Mouse (Mus musculus): ENCODE measurements around the gene Ppid. TPM values are rescaled to one million over a fixed set of nuclear protein-coding genes. Genes with fewer than 3 reads are reported as not detected.
"Not testable (repeated sequence)": the region's sequence is repeated elsewhere in the genome, so short reads cannot be mapped to it uniquely, and the experiment has no call there.

Ppid gene
- polyA plus RNA-seq, 1 experiment = 297 TPM

GRCm38 (mm10) chr3:79569351-79569681 lies 21.8 kb upstream of the Ppid start:
- Histone ChIP-seq H3K27ac (ENCODE audit: insufficient read depth, low read length) (no peak overlapping the region), H3K9me3 (replicated peaks; ENCODE audit: control insufficient read depth, insufficient read depth, low read length, poor library complexity, severe bottlenecking) (no peaks in the 10 kb centered on the region), H3K4me1 (ENCODE audit: control insufficient read depth, insufficient read depth, low read length) (no peaks in the 10 kb centered on the region), H3K36me3 (ENCODE audit: control insufficient read depth, insufficient read depth, low read length, poor library complexity, severe bottlenecking) (no peaks in the 10 kb centered on the region), H3K4me3 (ENCODE audit: low read depth, low read length) (no peak overlapping the region), H3K27me3 (ENCODE audit: control insufficient read depth, insufficient read depth, low read length, poor library complexity, severe bottlenecking) (no peaks in the 10 kb centered on the region), H3K9ac (ENCODE audit: low read depth, poor library complexity, severe bottlenecking) (no peak overlapping the region)
- no peak for TF ChIP-seq POLR2A (IDR thresholded peaks at IDR 0.05; ENCODE audit: insufficient read depth, low read length)
- no peak for TF ChIP-seq CTCF (IDR thresholded peaks at IDR 0.05; ENCODE audit: low read depth, low read length)
- no peak for TF ChIP-seq EP300 (IDR thresholded peaks at IDR 0.05; ENCODE audit: insufficient read depth, low read depth, low read length)

- H3K27me3 ChIP-seq (ENCODE audit: control insufficient read depth, insufficient read depth, low read length, poor library complexity, severe bottlenecking) = no peaks in the 10 kb centered on the region
- no peaks in the 10 kb centered on the region for H3K9me3 ChIP-seq (replicated peaks; ENCODE audit: control insufficient read depth, insufficient read depth, low read length, poor library complexity, severe bottlenecking)
- TF ChIP-seq POLR2A (IDR thresholded peaks at IDR 0.05; ENCODE audit: insufficient read depth, low read length) (no peak), CTCF (IDR thresholded peaks at IDR 0.05; ENCODE audit: low read depth, low read length) (no peak), EP300 (IDR thresholded peaks at IDR 0.05; ENCODE audit: insufficient read depth, low read depth, low read length) (no peak)
- H3K27ac ChIP-seq (ENCODE audit: insufficient read depth, low read length) = no peak overlapping the region
- H3K4me1 ChIP-seq (ENCODE audit: control insufficient read depth, insufficient read depth, low read length) = no peaks in the 10 kb centered on the region
- H3K4me3 ChIP-seq (ENCODE audit: low read depth, low read length) = no peak overlapping the region
- no peaks in the 10 kb centered on the region for H3K36me3 ChIP-seq (ENCODE audit: control insufficient read depth, insufficient read depth, low read length, poor library complexity, severe bottlenecking)
- H3K9ac ChIP-seq (ENCODE audit: low read depth, poor library complexity, severe bottlenecking) = no peak overlapping the region
Observed at GRCm38 (mm10) chr3:79572399-79572798, 18.7 kb upstream of the Ppid start.

DNA sequence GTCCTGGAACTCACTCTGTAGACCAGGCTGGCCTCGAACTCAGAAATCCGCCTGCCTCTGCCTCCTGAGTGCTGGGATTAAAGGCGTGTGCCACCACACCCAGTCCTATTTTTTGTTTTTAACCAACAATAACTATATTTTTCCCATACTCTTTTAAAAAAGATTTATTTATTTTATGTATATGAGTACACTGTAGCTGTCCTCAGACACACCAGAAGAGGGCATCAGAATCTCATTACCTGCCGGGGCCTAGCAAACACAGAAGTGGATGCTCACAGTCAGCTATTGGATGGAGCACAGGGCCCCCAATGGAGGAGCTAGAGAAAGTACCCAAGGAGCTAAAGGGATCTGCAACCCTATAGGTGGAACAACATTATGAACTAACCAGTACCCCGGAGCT lies 17.8 kb upstream of the Ppid start:
- not testable (repeated sequence) for H3K36me3 ChIP-seq (ENCODE audit: control insufficient read depth, insufficient read depth, low read length, poor library complexity, severe bottlenecking); H3K9me3 ChIP-seq (replicated peaks; ENCODE audit: control insufficient read depth, insufficient read depth, low read length, poor library complexity, severe bottlenecking); H3K4me3 ChIP-seq (ENCODE audit: low read depth, low read length); H3K4me1 ChIP-seq (ENCODE audit: control insufficient read depth, insufficient read depth, low read length); H3K9ac ChIP-seq (ENCODE audit: low read depth, poor library complexity, severe bottlenecking); H3K27me3 ChIP-seq (ENCODE audit: control insufficient read depth, insufficient read depth, low read length, poor library complexity, severe bottlenecking); H3K27ac ChIP-seq (ENCODE audit: insufficient read depth, low read length)

- Histone ChIP-seq H3K4me1 (ENCODE audit: control insufficient read depth, insufficient read depth, low read length) (no peaks in the 10 kb centered on the region), H3K9me3 (replicated peaks; ENCODE audit: control insufficient read depth, insufficient read depth, low read length, poor library complexity, severe bottlenecking) (no peaks in the 10 kb centered on the region), H3K4me3 (ENCODE audit: low read depth, low read length) (no peak overlapping the region), H3K27ac (ENCODE audit: insufficient read depth, low read length) (no peak overlapping the region), H3K36me3 (ENCODE audit: control insufficient read depth, insufficient read depth, low read length, poor library complexity, severe bottlenecking) (no peaks in the 10 kb centered on the region), H3K9ac (ENCODE audit: low read depth, poor library complexity, severe bottlenecking) (no peak overlapping the region), H3K27me3 (ENCODE audit: control insufficient read depth, insufficient read depth, low read length, poor library complexity, severe bottlenecking) (no peaks in the 10 kb centered on the region)
- no peak for TF ChIP-seq POLR2A (IDR thresholded peaks at IDR 0.05; ENCODE audit: insufficient read depth, low read length)
- TF ChIP-seq EP300 (IDR thresholded peaks at IDR 0.05; ENCODE audit: insufficient read depth, low read depth, low read length) = no peak
- TF ChIP-seq CTCF (IDR thresholded peaks at IDR 0.05; ENCODE audit: low read depth, low read length) = no peak
Observed at GRCm38 (mm10) chr3:79574336-79574735, 16.8 kb upstream of the Ppid start.

DNA sequence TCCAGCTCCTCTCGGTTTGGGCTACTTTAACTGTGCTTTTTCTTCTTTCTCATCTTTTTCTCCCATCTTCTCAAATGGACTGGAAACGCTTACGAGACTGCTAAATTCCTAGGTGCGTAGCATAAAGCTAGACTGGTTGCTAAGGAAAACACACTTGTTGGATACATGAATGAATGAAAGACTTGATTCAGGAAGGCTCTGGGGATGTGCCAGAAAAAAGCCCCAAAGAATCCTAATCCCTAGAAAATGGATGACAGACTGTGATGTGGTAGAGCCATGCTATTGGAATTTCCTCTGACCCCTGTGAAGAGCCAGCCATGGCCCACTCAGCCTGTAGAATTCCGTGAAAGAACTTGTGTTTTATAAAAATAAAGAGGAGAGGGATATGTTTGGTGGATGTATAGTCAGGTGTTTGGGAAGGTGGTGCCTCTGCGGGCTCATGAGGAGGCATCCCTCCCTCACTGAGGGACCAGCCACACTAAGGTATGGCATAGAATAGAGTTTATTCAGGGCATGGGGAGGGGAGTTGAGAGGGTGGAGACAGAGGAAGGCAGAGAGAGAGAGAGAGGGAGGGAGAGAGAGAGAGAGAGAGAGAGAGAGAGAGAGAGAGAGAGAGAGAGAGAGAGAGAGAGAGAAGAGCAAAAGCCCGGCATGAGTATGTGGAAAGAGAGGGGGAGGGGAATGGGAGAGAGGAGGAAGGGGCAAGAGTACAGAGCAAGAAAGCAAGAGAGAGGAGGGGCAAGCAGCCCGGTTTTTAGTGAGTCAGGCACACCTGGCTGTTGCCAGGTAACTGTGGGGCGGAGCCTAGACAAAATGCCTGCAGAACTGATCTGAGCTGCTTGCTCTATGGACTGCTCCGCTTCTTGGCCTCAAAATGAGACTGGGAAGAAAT lies 15.3 kb upstream of the Ppid start:
- no peak overlapping the region; the same call in 1 of the 2 replicates for H3K9ac ChIP-seq (ENCODE audit: low read depth, poor library complexity, severe bottlenecking)
- no peaks in the 10 kb centered on the region for H3K36me3 ChIP-seq (ENCODE audit: control insufficient read depth, insufficient read depth, low read length, poor library complexity, severe bottlenecking)
- H3K9me3 ChIP-seq (replicated peaks; ENCODE audit: control insufficient read depth, insufficient read depth, low read length, poor library complexity, severe bottlenecking) = no peaks in the 10 kb centered on the region
- TF ChIP-seq POLR2A (IDR thresholded peaks at IDR 0.05; ENCODE audit: insufficient read depth, low read length) (no peak), EP300 (IDR thresholded peaks at IDR 0.05; ENCODE audit: insufficient read depth, low read depth, low read length) (no peak), CTCF (IDR thresholded peaks at IDR 0.05; ENCODE audit: low read depth, low read length) (no peak)
- H3K27me3 ChIP-seq (ENCODE audit: control insufficient read depth, insufficient read depth, low read length, poor library complexity, severe bottlenecking) = no peaks in the 10 kb centered on the region
- H3K4me1 ChIP-seq (ENCODE audit: control insufficient read depth, insufficient read depth, low read length) = no peaks in the 10 kb centered on the region
- no peak overlapping the region for H3K27ac ChIP-seq (ENCODE audit: insufficient read depth, low read length)
- H3K4me3 ChIP-seq (ENCODE audit: low read depth, low read length) = no peak overlapping the region

- no peaks in the 10 kb centered on the region for H3K9me3 ChIP-seq (replicated peaks; ENCODE audit: control insufficient read depth, insufficient read depth, low read length, poor library complexity, severe bottlenecking)
- H3K4me1 ChIP-seq (ENCODE audit: control insufficient read depth, insufficient read depth, low read length) = no peaks in the 10 kb centered on the region
- no peaks in the 10 kb centered on the region for H3K36me3 ChIP-seq (ENCODE audit: control insufficient read depth, insufficient read depth, low read length, poor library complexity, severe bottlenecking)
- peak overlapping the region; percentile 19; the same call in 1 of the 2 replicates for H3K9ac ChIP-seq (ENCODE audit: low read depth, poor library complexity, severe bottlenecking)
- no peaks in the 10 kb centered on the region for H3K27me3 ChIP-seq (ENCODE audit: control insufficient read depth, insufficient read depth, low read length, poor library complexity, severe bottlenecking)
- H3K4me3 ChIP-seq (ENCODE audit: low read depth, low read length) = no peak overlapping the region
- TF ChIP-seq EP300 (IDR thresholded peaks at IDR 0.05; ENCODE audit: insufficient read depth, low read depth, low read length) = no peak
- no peak for TF ChIP-seq CTCF (IDR thresholded peaks at IDR 0.05; ENCODE audit: low read depth, low read length)
- TF ChIP-seq POLR2A (IDR thresholded peaks at IDR 0.05; ENCODE audit: insufficient read depth, low read length) = no peak
- H3K27ac ChIP-seq (ENCODE audit: insufficient read depth, low read length) = no peak overlapping the region
Observed at GRCm38 (mm10) chr3:79576468-79576816, 14.7 kb upstream of the Ppid start.

All from ES-Bruce4 (cell line).